Mouse (Mus musculus): ENCODE results near the gene Clmn.

DNA sequence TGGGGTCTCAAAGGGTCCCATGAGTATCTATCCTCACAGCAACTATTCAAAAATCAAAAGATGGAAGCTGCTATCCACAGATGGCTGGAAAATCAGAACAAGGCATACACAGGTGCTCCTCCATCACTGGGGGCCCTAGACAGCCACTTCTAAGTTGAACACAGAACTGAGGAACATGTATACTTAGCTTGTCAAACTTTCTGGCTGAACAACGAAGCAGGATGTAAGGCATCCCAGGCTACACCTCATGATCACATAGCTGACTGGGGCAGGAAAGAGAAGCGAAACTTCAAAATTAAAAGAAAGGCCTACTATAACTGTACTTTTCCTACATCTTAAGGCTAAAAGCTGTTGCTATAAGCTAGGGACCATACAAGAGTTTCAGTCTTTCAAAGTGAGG is 115.9 kb downstream of the Clmn start:
- no peak for TF ChIP-seq CTCF (IDR thresholded peaks at IDR 0.05)
- no peak for TF ChIP-seq EP300 (IDR thresholded peaks at IDR 0.05; ENCODE audit: insufficient read depth, low read depth, low read length)
- TF ChIP-seq POLR2A (IDR thresholded peaks at IDR 0.05; ENCODE audit: insufficient read depth, low read depth, low read length) = no peak

All from heart, adult 2 months (tissue).